Mouse (Mus musculus) monocyte, adult 2 months (primary cell): Measurements from ENCODE around the gene Apln.

Experiments
- DNase-seq, 2 experiments: peaks; one replicate each; pipeline ENCODE4 v3.0.0; 2022; ENCODE audit warnings: low spot score in 2 of 2, low read depth in 1 of 2

Gene Apln

GRCm38 (mm10) chrX:48019359-48019758, 15.3 kb downstream of the Apln start:
- DNase-seq: no peak

- no peak for DNase-seq
These were observed 17.6 kb downstream of the Apln start for GRCm38 (mm10) chrX:48016906-48017601.

GRCm38 (mm10) chrX:48011656-48012055, 23.0 kb downstream of the Apln start:
- no peak for DNase-seq

GRCm38 (mm10) chrX:48006062-48006461, 28.6 kb downstream of the Apln start:
- no peak for DNase-seq

GRCm38 (mm10) chrX:48004786-48005185, 29.9 kb downstream of the Apln start:
- no peak for DNase-seq

GRCm38 (mm10) chrX:48001151-48001550, 33.5 kb downstream of the Apln start:
- no peak for DNase-seq

- no peak for DNase-seq
These were observed 36.2 kb downstream of the Apln start for GRCm38 (mm10) chrX:47998412-47998811.

GRCm38 (mm10) chrX:47992606-47993005, 42.0 kb downstream of the Apln start:
- DNase-seq: peak in 1 of 2 experiments; percentile 62

- no peak for DNase-seq
These were observed 46.6 kb downstream of the Apln start for GRCm38 (mm10) chrX:47988024-47988423.

- no peak for DNase-seq
These were observed 49.5 kb downstream of the Apln start for GRCm38 (mm10) chrX:47985000-47985619.

- DNase-seq: no peak
These were observed 57.6 kb downstream of the Apln start for GRCm38 (mm10) chrX:47977078-47977477.

- peak; percentile 47 to 52 for DNase-seq
These were observed 58.1 kb downstream of the Apln start for GRCm38 (mm10) chrX:47976551-47976950.
